Mouse (Mus musculus) embryonic facial prominence, embryonic 12.5 days (tissue): ENCODE data around the gene Trim66. TPM values are rescaled to one million over a fixed set of nuclear protein-coding genes. Genes with fewer than 3 reads are reported as not detected.

Source experiments
- ATAC-seq: fragments of 200-750 bp; cut with Nextera tagmentation; 2 replicates; pipeline ENCODE4 v1.8.0; 2017; ENCODE audit not compliant: insufficient number of reproducible peaks, insufficient read depth, low FRiP score, low TSS enrichment
- H3K27ac ChIP-seq: fragments of 300-500 bp; sonication (generic); 2 replicates; pipeline ENCODE4 v1.5.1; 2016; ENCODE audit warnings: mild to moderate bottlenecking
- H3K27me3 ChIP-seq: fragments of 300-500 bp; sonication (generic); 2 replicates; pipeline ENCODE4 v1.6.1; 2016; ENCODE audit warnings: mild to moderate bottlenecking, moderate library complexity
- H3K36me3 ChIP-seq: fragments of 300-500 bp; sonication (generic); 2 replicates; pipeline ENCODE4 v1.6.1; 2016; ENCODE audit warnings: mild to moderate bottlenecking
- H3K4me1 ChIP-seq: fragments of 300-500 bp; sonication (generic); 2 replicates; pipeline ENCODE4 v1.6.1; 2016
- H3K4me2 ChIP-seq: fragments of 300-500 bp; sonication (generic); replicated peaks from 2 replicates; pipeline ENCODE4 v1.6.1; 2016; ENCODE audit warnings: mild to moderate bottlenecking, moderate library complexity
- H3K4me3 ChIP-seq: fragments of 300-500 bp; sonication (generic); 2 replicates; pipeline ENCODE4 v1.5.1; 2016; ENCODE audit warnings: mild to moderate bottlenecking
- H3K9ac ChIP-seq: fragments of 300-500 bp; sonication (generic); 2 replicates; pipeline ENCODE4 v1.6.1; 2016; ENCODE audit warnings: mild to moderate bottlenecking, moderate library complexity
- H3K9me3 ChIP-seq: fragments of 300-500 bp; sonication (generic); 2 replicates; pipeline ENCODE4 v1.6.1; 2016; ENCODE audit warnings: mild to moderate bottlenecking, moderate library complexity
- WGBS: fragments of 180-500 bp; shearing (Covaris S2); methylation state at CpG from one replicate; pipeline ENCODE4 v1.1.7; 2016; 5-methylcytosine and 5-hydroxymethylcytosine counted together
- polyA plus RNA-seq: library from polyadenylated mRNA; unstranded; fragments of >200 nt; fragmentation: Nextera tagmentation; extraction: Ambion mirVana; gene quantifications from 2 replicates; pipeline ENCODE4 v1.2.1, GENCODE M21; 2016

Gene Trim66
- polyA plus RNA-seq, 1 experiment from 2014 or later = 0.75 TPM

- Histone ChIP-seq H3K36me3 (peaks cover 43% of the 10 kb centered on the region), H3K9ac (no peak overlapping the region), H3K4me2 (no peak overlapping the region), H3K4me3 (no peak overlapping the region), H3K9me3 (no peaks in the 10 kb centered on the region), H3K27ac (no peak overlapping the region), H3K27me3 (no peaks in the 10 kb centered on the region), H3K4me1 (0 out of 2 replicates have a peak, but pooled peaks cover 3% of the 10 kb centered on the region)
- ATAC-seq = no peak
- 84% methylated on average over 3 of the region's 3 CpGs for WGBS
These were observed 24.8 kb upstream of the Trim66 start for GRCm38 (mm10) chr7:109532691-109533090.

GRCm38 (mm10) chr7:109531501-109531900, 23.6 kb upstream of the Trim66 start:
- Histone ChIP-seq H3K4me3 (no peak overlapping the region), H3K27me3 (no peaks in the 10 kb centered on the region), H3K4me2 (no peak overlapping the region), H3K9me3 (no peaks in the 10 kb centered on the region), H3K27ac (no peak overlapping the region), H3K4me1 (0 out of 2 replicates have a peak, but pooled peaks cover under 1% of the 10 kb centered on the region), H3K9ac (no peak overlapping the region), H3K36me3 (peaks cover 47% of the 10 kb centered on the region)
- 87% methylated on average over 5 of the region's 5 CpGs for WGBS
- ATAC-seq = no peak

GRCm38 (mm10) chr7:109529741-109530140, 21.8 kb upstream of the Trim66 start:
- H3K4me1 ChIP-seq = no peaks in the 10 kb centered on the region
- no peak overlapping the region for H3K9ac ChIP-seq
- peaks cover 44% of the 10 kb centered on the region for H3K36me3 ChIP-seq
- H3K27me3 ChIP-seq = no peaks in the 10 kb centered on the region
- no peak for ATAC-seq
- no peaks in the 10 kb centered on the region for H3K9me3 ChIP-seq
- no peak overlapping the region for H3K27ac ChIP-seq
- 79% methylated on average over 2 of the region's 2 CpGs for WGBS
- no peak overlapping the region for H3K4me3 ChIP-seq
- H3K4me2 ChIP-seq = no peak overlapping the region

GRCm38 (mm10) chr7:109528356-109528755, 20.4 kb upstream of the Trim66 start:
- peaks cover 49% of the 10 kb centered on the region for H3K36me3 ChIP-seq
- ATAC-seq = peak; percentile 65; the same call in 1 of the 2 replicates

GRCm38 (mm10) chr7:109527536-109527935, 19.6 kb upstream of the Trim66 start:
- no peak overlapping the region for H3K4me2 ChIP-seq
- H3K27ac ChIP-seq = no peak overlapping the region
- H3K9me3 ChIP-seq = no peaks in the 10 kb centered on the region
- H3K4me3 ChIP-seq = no peak overlapping the region
- peaks cover 54% of the 10 kb centered on the region for H3K36me3 ChIP-seq
- H3K27me3 ChIP-seq = no peaks in the 10 kb centered on the region
- H3K4me1 ChIP-seq = no peaks in the 10 kb centered on the region
- 55% methylated on average over 3 of the region's 3 CpGs for WGBS
- no peak overlapping the region for H3K9ac ChIP-seq
- no peak for ATAC-seq

More at GRCm38 (mm10) chr7:109528356-109528755, 20.4 kb upstream of the Trim66 start:
- H3K27me3 ChIP-seq = no peaks in the 10 kb centered on the region
- WGBS = 10% methylated on average over 3 of the region's 3 CpGs
- no peak overlapping the region for H3K4me2 ChIP-seq
- no peak overlapping the region for H3K4me3 ChIP-seq
- H3K9ac ChIP-seq = no peak overlapping the region
- H3K4me1 ChIP-seq = no peaks in the 10 kb centered on the region
- H3K27ac ChIP-seq = no peak overlapping the region
- H3K9me3 ChIP-seq = no peaks in the 10 kb centered on the region

GRCm38 (mm10) chr7:109525740-109526663, 18.1 kb upstream of the Trim66 start:
- no peak for ATAC-seq
- 75% methylated on average over 16 of the region's 16 CpGs for WGBS
- no peak overlapping the region for H3K9ac ChIP-seq
- H3K4me1 ChIP-seq = peaks cover 3% of the 10 kb centered on the region; the same call in 1 of the 2 replicates
- H3K27me3 ChIP-seq = no peaks in the 10 kb centered on the region
- H3K27ac ChIP-seq = no peak overlapping the region
- no peak overlapping the region for H3K4me3 ChIP-seq
- no peaks in the 10 kb centered on the region for H3K9me3 ChIP-seq
- peaks cover 57% of the 10 kb centered on the region for H3K36me3 ChIP-seq
- H3K4me2 ChIP-seq = no peak overlapping the region

- 83% methylated on average over 3 of the region's 3 CpGs for WGBS
- Histone ChIP-seq H3K36me3 (peaks cover 54% of the 10 kb centered on the region), H3K4me1 (peaks cover 16% of the 10 kb centered on the region), H3K4me3 (no peak overlapping the region), H3K4me2 (no peak overlapping the region), H3K27me3 (no peaks in the 10 kb centered on the region), H3K9ac (no peak overlapping the region), H3K27ac (no peak overlapping the region; the same call in 1 of the 2 replicates), H3K9me3 (no peaks in the 10 kb centered on the region)
- no peak for ATAC-seq
These were observed 16.8 kb upstream of the Trim66 start for GRCm38 (mm10) chr7:109524763-109525162.

- H3K4me1 ChIP-seq = peaks cover 16% of the 10 kb centered on the region
- H3K4me2 ChIP-seq = no peak overlapping the region
- H3K4me3 ChIP-seq = no peak overlapping the region
- H3K27ac ChIP-seq = no peak overlapping the region; the same call in 1 of the 2 replicates
- ATAC-seq = no peak
- H3K9me3 ChIP-seq = no peaks in the 10 kb centered on the region
- H3K9ac ChIP-seq = no peak overlapping the region
- peaks cover 54% of the 10 kb centered on the region for H3K36me3 ChIP-seq
- no peaks in the 10 kb centered on the region for H3K27me3 ChIP-seq
These were observed 16.5 kb upstream of the Trim66 start for GRCm38 (mm10) chr7:109524442-109524744.

- no peak for ATAC-seq
- peaks cover 16% of the 10 kb centered on the region for H3K4me1 ChIP-seq
- no peak overlapping the region for H3K4me3 ChIP-seq
- H3K36me3 ChIP-seq = peaks cover 54% of the 10 kb centered on the region
- WGBS = 52% methylated on average over 6 of the region's 6 CpGs
- peak overlapping the region; percentile 13; the same call in 1 of the 2 replicates for H3K27ac ChIP-seq
- H3K27me3 ChIP-seq = no peaks in the 10 kb centered on the region
- H3K9me3 ChIP-seq = no peaks in the 10 kb centered on the region
- H3K4me2 ChIP-seq = no peak overlapping the region
- no peak overlapping the region for H3K9ac ChIP-seq
These were observed 16.0 kb upstream of the Trim66 start for GRCm38 (mm10) chr7:109523741-109524441.

GRCm38 (mm10) chr7:109523304-109523703, 15.4 kb upstream of the Trim66 start:
- Histone ChIP-seq H3K4me1 (peaks cover 16% of the 10 kb centered on the region), H3K4me2 (no peak overlapping the region), H3K4me3 (no peak overlapping the region), H3K9ac (no peak overlapping the region), H3K36me3 (peaks cover 54% of the 10 kb centered on the region), H3K27me3 (no peaks in the 10 kb centered on the region), H3K27ac (no peak overlapping the region), H3K9me3 (no peaks in the 10 kb centered on the region)
- 50% methylated on average over 2 of the region's 2 CpGs for WGBS
- ATAC-seq = no peak

- Histone ChIP-seq H3K4me2 (no peak overlapping the region), H3K36me3 (peaks cover 48% of the 10 kb centered on the region), H3K9ac (no peak overlapping the region), H3K27ac (no peak overlapping the region), H3K9me3 (no peaks in the 10 kb centered on the region), H3K4me3 (no peak overlapping the region), H3K4me1 (peaks cover 20% of the 10 kb centered on the region), H3K27me3 (no peaks in the 10 kb centered on the region)
- 78% methylated on average over 5 of the region's 5 CpGs for WGBS
- ATAC-seq = no peak
These were observed 14.2 kb upstream of the Trim66 start for GRCm38 (mm10) chr7:109522084-109522483.

- WGBS = 4% methylated on average over 10 of the region's 10 CpGs
- Histone ChIP-seq H3K27ac (peak overlapping the region; percentile 86), H3K9ac (peak overlapping the region; percentile 92), H3K4me3 (peak overlapping the region; percentile 66), H3K9me3 (no peaks in the 10 kb centered on the region), H3K4me1 (peaks cover 20% of the 10 kb centered on the region), H3K27me3 (no peaks in the 10 kb centered on the region), H3K4me2 (peak overlapping the region; percentile 88), H3K36me3 (peaks cover 44% of the 10 kb centered on the region)
- no peak for ATAC-seq
These were observed 12.0 kb upstream of the Trim66 start for GRCm38 (mm10) chr7:109519936-109520335.
